Mouse (Mus musculus) ES-E14 (cell line): ENCODE data around the gene Naa11. TPM values are rescaled to one million over a fixed set of nuclear protein-coding genes. Genes with fewer than 3 reads are reported as not detected.

Source experiments
- DNase-seq: peaks from one replicate; pipeline ENCODE4 v3.0.0-alpha.2; 2013; ENCODE audit warnings: low read depth, low spot score
- H3K27ac ChIP-seq: 2 replicates; pipeline ENCODE4 v1.5.1; 2012; ENCODE audit warnings: low read depth, mild to moderate bottlenecking, low read length, moderate library complexity, mixed read lengths; ENCODE audit not compliant: poor library complexity, insufficient read depth, severe bottlenecking
- H3K36me3 ChIP-seq: 2 replicates; pipeline ENCODE4 v1.6.1; 2012; ENCODE audit warnings: mild to moderate bottlenecking, low read length, moderate library complexity, mixed read lengths; ENCODE audit not compliant: control insufficient read depth, poor library complexity, insufficient read depth, severe bottlenecking
- H3K4me1 ChIP-seq, 2 experiments: fragments of 150-350 bp in 1 of 2; sonication (generic) in 1 of 2; 2 replicates each; pipeline ENCODE4 v1.6.1; 2012; ENCODE audit warnings: low read length in 2 of 2, mild to moderate bottlenecking in 1 of 2, mixed read lengths in 1 of 2; ENCODE audit not compliant: control insufficient read depth in 2 of 2, insufficient read depth in 2 of 2, poor library complexity in 1 of 2
- H3K4me3 ChIP-seq, 2 experiments: fragments of 150-350 bp in 1 of 2; sonication (generic) in 1 of 2; 2 replicates each; pipeline ENCODE4 v1.5.1; 2012; ENCODE audit warnings: low read length in 2 of 2, low read depth in 1 of 2, mild to moderate bottlenecking in 1 of 2, mixed read lengths in 1 of 2; ENCODE audit not compliant: insufficient read depth in 1 of 2, poor library complexity in 1 of 2, severe bottlenecking in 1 of 2
- H3K9ac ChIP-seq: 2 replicates; pipeline ENCODE4 v1.6.1; 2012; ENCODE audit warnings: low read depth, mild to moderate bottlenecking, low read length, mixed read lengths; ENCODE audit not compliant: poor library complexity, insufficient read depth, severe bottlenecking
- H3K9me3 ChIP-seq: fragments of 150-350 bp; sonication (generic); 2 replicates; pipeline ENCODE4 v1.6.1; 2012; ENCODE audit warnings: low read depth, mild to moderate bottlenecking, low read length; ENCODE audit not compliant: control insufficient read depth, insufficient read depth
- CHD2 ChIP-seq: IDR thresholded peaks from 2 replicates; pipeline ENCODE4 v1.6.1; 2014; ENCODE audit warnings: mild to moderate bottlenecking, low read depth, low read length, inconsistent platforms
- HCFC1 ChIP-seq: IDR thresholded peaks from 2 replicates; pipeline ENCODE4 v1.6.1; 2012; ENCODE audit warnings: low read length, inconsistent platforms, borderline replicate concordance; ENCODE audit not compliant: insufficient read depth
- MAFK ChIP-seq: IDR thresholded peaks from 2 replicates; pipeline ENCODE4 v1.6.1; 2014; ENCODE audit warnings: mild to moderate bottlenecking, low read depth, low read length, inconsistent platforms; ENCODE audit not compliant: insufficient read depth
- ZC3H11A ChIP-seq: IDR thresholded peaks from 2 replicates; pipeline ENCODE4 v1.6.1; 2012; ENCODE audit warnings: low read depth, mild to moderate bottlenecking, inconsistent platforms, low read length, borderline replicate concordance
- ZNF384 ChIP-seq: IDR thresholded peaks from 2 replicates; pipeline ENCODE4 v1.6.1; 2012; ENCODE audit warnings: low read depth, low read length, inconsistent platforms
- in situ Hi-C, 2 experiments: fragments of 600-800 bp; cut with MboI; formaldehyde crosslinking; loops; one replicate each; pipeline ENCODE4 v1.15.1; 2025; ENCODE audit warnings: low sequenced_read_pairs in 2 of 2, inconsistent platforms in 1 of 2; ENCODE audit not compliant: unreplicated experiment in 2 of 2
- total RNA-seq: library from RNA; depleted of rRNA; stranded (reverse); fragments of 300-350 nt; gene quantifications from 2 replicates; pipeline ENCODE4 v1.2.3, GENCODE M21; 2012

The Naa11 gene
- total RNA-seq, 1 experiment, result 5.6 TPM

DNA sequence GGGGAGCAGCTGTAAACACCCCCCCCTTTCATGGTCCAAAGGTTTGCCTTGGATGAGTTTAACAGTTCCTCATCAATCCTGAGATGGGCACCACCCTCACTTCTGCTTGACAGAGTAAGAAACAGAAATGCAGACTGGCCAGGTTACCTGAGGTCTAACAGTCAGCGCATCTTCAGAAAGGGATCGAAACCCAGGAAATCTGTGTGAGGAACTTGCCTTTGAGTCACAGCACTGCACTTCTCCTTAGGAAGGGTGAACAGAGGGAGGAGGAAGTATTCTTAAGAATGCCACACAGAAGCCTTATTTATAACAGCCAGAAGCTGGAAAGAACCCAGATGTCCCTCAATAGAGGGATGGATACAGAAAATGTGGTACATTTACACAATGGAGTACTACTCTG lies 37.0 kb downstream of the Naa11 start:
- H3K9me3 ChIP-seq, result no peaks in the 10 kb centered on the region
- no peaks in the 10 kb centered on the region for H3K36me3 ChIP-seq
- TF ChIP-seq MAFK (no peak), CHD2 (no peak), HCFC1 (no peak), ZNF384 (no peak), ZC3H11A (no peak)
- H3K9ac ChIP-seq, result no peak overlapping the region
- no peaks in the 10 kb centered on the region for H3K4me1 ChIP-seq
- no peak overlapping the region for H3K4me3 ChIP-seq
- DNase-seq, result no peak
- no peak overlapping the region for H3K27ac ChIP-seq
- in situ Hi-C loops, result no loop called here

DNA sequence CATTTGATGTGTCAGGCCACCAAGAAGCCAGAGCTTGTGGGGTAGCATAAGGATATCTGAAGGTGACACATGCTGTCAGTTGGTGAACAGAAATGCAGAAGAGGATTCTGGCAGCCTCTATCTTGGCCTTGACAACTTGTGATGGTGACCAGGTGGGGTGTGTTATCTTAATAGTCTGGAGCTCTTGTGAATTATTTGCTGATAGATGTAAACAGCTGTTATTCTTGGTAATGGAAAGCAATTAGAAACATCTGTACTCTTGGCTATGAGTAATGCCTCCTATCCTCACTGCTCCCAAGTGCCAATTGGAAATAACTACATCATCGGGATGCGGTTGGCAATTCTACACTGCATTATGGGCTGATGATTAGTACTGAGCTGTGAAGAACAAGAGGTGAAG lies 43.4 kb downstream of the Naa11 start:
- no peaks in the 10 kb centered on the region for H3K36me3 ChIP-seq
- H3K9me3 ChIP-seq, result no peaks in the 10 kb centered on the region
- H3K4me1 ChIP-seq, result peaks cover 0 to 2% of the 10 kb centered on the region in 2 experiments; a peak in 1 of 4 replicates
- no peak for TF ChIP-seq HCFC1
- TF ChIP-seq CHD2, result no peak
- TF ChIP-seq ZC3H11A, result no peak
- no peak for TF ChIP-seq ZNF384
- no peak for TF ChIP-seq MAFK
- no peak overlapping the region for H3K9ac ChIP-seq
- no peak overlapping the region for H3K27ac ChIP-seq
- DNase-seq, result no peak
- no peak overlapping the region for H3K4me3 ChIP-seq
- in situ Hi-C loops, result no loop called here

DNA sequence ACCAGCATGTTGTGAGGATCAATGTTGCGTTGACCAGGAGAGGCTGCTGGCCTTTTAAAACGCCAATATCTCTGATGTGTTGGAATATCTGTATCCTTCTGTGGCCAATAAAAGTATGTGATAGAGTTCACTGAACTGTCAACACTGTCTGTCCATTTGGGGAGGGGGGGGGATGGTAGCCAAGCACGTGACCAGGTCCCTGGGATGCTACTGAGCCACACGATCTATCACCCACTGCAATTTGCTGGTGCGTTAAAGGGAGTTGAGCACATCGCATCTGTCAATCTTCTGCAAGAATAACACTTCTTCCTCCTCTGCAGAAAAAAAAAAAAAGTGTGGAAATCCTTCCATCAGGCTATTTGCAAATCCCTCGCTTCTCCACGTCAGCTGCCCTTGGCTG lies 43.9 kb downstream of the Naa11 start:
- H3K4me1 ChIP-seq, result peaks cover 0 to 2% of the 10 kb centered on the region in 2 experiments; a peak in 1 of 4 replicates
- in situ Hi-C loops, result no loop called here
- TF ChIP-seq MAFK (no peak), HCFC1 (no peak), CHD2 (no peak), ZC3H11A (no peak), ZNF384 (no peak)
- H3K9ac ChIP-seq, result no peak overlapping the region
- no peak for DNase-seq
- H3K9me3 ChIP-seq, result no peaks in the 10 kb centered on the region
- H3K27ac ChIP-seq, result no peak overlapping the region
- no peaks in the 10 kb centered on the region for H3K36me3 ChIP-seq
- H3K4me3 ChIP-seq, result no peak overlapping the region

DNA sequence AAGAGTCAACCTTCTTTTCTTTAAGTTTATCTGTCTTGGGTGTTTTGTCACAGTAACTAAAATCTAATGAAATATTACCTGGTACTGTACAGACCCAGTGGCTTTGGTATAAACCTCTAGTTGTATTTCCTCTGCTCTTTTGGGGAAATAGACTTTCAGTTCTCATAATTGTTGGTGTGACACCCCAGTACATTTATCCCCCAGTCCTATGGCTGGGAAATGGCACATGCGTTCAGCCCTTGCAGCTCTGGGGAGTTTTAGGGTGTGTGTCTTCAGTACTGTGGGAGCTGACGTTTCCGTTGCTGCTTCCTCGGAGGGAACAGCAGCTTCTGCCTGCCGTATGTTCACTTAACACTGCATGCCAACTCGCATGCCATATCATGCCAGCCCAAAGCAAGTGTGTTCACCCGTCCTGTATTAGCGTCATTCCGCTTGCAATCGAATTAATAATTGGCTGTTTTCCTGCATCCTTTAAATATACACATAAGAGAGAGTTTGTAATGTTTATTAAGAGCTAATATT lies 46.4 kb downstream of the Naa11 start:
- no peak for DNase-seq
- no peak overlapping the region for H3K27ac ChIP-seq
- H3K36me3 ChIP-seq, result no peaks in the 10 kb centered on the region
- in situ Hi-C loops, result no loop called here
- no peak overlapping the region for H3K9ac ChIP-seq
- H3K9me3 ChIP-seq, result no peaks in the 10 kb centered on the region
- no peak overlapping the region for H3K4me3 ChIP-seq
- TF ChIP-seq MAFK (no peak), HCFC1 (no peak), ZC3H11A (no peak), ZNF384 (no peak), CHD2 (no peak)
- H3K4me1 ChIP-seq, result peaks cover 0 to 2% of the 10 kb centered on the region in 2 experiments; a peak in 1 of 4 replicates

DNA sequence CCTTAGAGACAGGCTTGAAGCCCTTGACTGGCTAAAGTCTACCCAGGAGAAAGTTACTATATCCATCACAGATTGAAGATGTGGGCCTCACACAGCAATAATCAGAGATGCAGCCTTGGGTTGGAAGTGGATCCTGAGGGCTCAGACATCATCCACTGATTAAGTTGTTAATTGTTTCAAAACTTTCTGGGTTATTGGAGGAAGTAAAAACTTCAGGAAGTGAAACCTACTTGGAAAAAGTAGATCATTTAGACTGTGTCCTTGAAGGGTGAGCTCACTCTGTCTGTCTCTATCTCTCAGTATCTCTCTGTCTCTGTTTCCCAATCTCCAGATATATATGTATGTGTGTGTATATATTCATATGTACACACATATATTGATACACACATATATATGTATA lies 47.0 kb downstream of the Naa11 start:
- peaks cover 0 to 2% of the 10 kb centered on the region in 2 experiments; a peak in 1 of 4 replicates for H3K4me1 ChIP-seq
- in situ Hi-C loops, result no loop called here
- no peak overlapping the region for H3K27ac ChIP-seq
- TF ChIP-seq ZC3H11A, result no peak
- TF ChIP-seq ZNF384, result no peak
- no peak for TF ChIP-seq CHD2
- TF ChIP-seq HCFC1, result no peak
- TF ChIP-seq MAFK, result no peak
- H3K36me3 ChIP-seq, result no peaks in the 10 kb centered on the region
- H3K9ac ChIP-seq, result no peak overlapping the region
- H3K9me3 ChIP-seq, result no peaks in the 10 kb centered on the region
- DNase-seq, result no peak
- no peak overlapping the region for H3K4me3 ChIP-seq
